Comparison of ENCODE assay signal across 7 mouse cellular contexts in genomic region chr5:30909300-30909659, GRCm38 (mm10). TPM values are rescaled to one million over a fixed set of nuclear protein-coding genes. Genes with fewer than 3 reads are reported as not detected.
A peak's percentile ranks its signal among the peaks of the same experiment; 100 is the strongest.
DNase-seq lines count a peak whose midpoint lies in the region; ATAC-seq lines count a peak whose summit lies in the region.

No protein-coding gene starts in this region.

- H3K4me3 ChIP-seq in brown adipose tissue, adult 24 weeks (ENCODE audit: insufficient read depth, low read depth, low read length): no peak overlapping the region
- H3K4me3 ChIP-seq in intestine, embryonic 14.5 days (ENCODE audit: low read depth, low read length): no peak overlapping the region
- no peak overlapping the region for H3K4me3 ChIP-seq in limb, embryonic 13.5 days

- no peak overlapping the region for H3K9ac ChIP-seq in intestine, embryonic 14.5 days (ENCODE audit: low read length)
- peak overlapping the region; percentile 80; the same call in 1 of the 2 replicates for H3K9ac ChIP-seq in limb, embryonic 13.5 days

- H3K27ac ChIP-seq in brown adipose tissue, adult 24 weeks (replicated peaks; ENCODE audit: low read depth, low read length): peak overlapping the region; percentile 76
- peak overlapping the region; percentile 100 for H3K27ac ChIP-seq in intestine, embryonic 14.5 days (ENCODE audit: low read depth)
- peak overlapping the region; percentile 96 for H3K27ac ChIP-seq in limb, embryonic 13.5 days

- DNase-seq in embryo, embryonic 10.5 days (ENCODE audit: low spot score): peak; percentile 49
- DNase-seq in intestine, embryonic 14.5 days (ENCODE audit: low spot score): no peak
- DNase-seq in spleen, adult 18-20 months: no peak
- DNase-seq in cerebellum, adult 9-10 months: no peak
- DNase-seq in T-cell, adult 2 months (ENCODE audit: low spot score): no peak

- peaks cover 42% of the 10 kb centered on the region for H3K4me1 ChIP-seq in brown adipose tissue, adult 24 weeks (ENCODE audit: control insufficient read depth, insufficient read depth, insufficient read length, low read length)
- H3K4me1 ChIP-seq in intestine, embryonic 14.5 days (replicated peaks; ENCODE audit: control insufficient read depth, insufficient read depth, low read length): peaks cover 52% of the 10 kb centered on the region
- peaks cover 80% of the 10 kb centered on the region for H3K4me1 ChIP-seq in limb, embryonic 13.5 days

- peaks cover 20% of the 10 kb centered on the region for H3K36me3 ChIP-seq in intestine, embryonic 14.5 days (ENCODE audit: control insufficient read depth, insufficient read depth, low read length)
- H3K36me3 ChIP-seq in limb, embryonic 13.5 days: peaks cover 20% of the 10 kb centered on the region

- H3K9me3 ChIP-seq in intestine, embryonic 14.5 days (ENCODE audit: control insufficient read depth, low read length): no peaks in the 10 kb centered on the region
- H3K9me3 ChIP-seq in limb, embryonic 13.5 days: no peaks in the 10 kb centered on the region

- peak overlapping the region; percentile 94 for H3K4me2 ChIP-seq in intestine, embryonic 14.5 days (ENCODE audit: low read length)
- peak overlapping the region; percentile 96 for H3K4me2 ChIP-seq in limb, embryonic 13.5 days (replicated peaks)

- 13% methylated on average over 7 of the region's 7 CpGs for WGBS in intestine, embryonic 14.5 days
- WGBS in limb, embryonic 13.5 days: 20% methylated on average over 7 of the region's 7 CpGs

- ATAC-seq in intestine, embryonic 14.5 days (replicated peaks; ENCODE audit: low FRiP score, low TSS enrichment, low read depth): no peak
- ATAC-seq in limb, embryonic 13.5 days (ENCODE audit: low FRiP score, low read depth): no peak

- no peaks in the 10 kb centered on the region for H3K27me3 ChIP-seq in intestine, embryonic 14.5 days (replicated peaks; ENCODE audit: control insufficient read depth, insufficient read depth, low read length)
- no peaks in the 10 kb centered on the region for H3K27me3 ChIP-seq in limb, embryonic 13.5 days

RNA-seq across cellular contexts. Expression of gene Ost4, which starts 1.7 kb away (rescaled TPM):
- polyA plus RNA-seq in brown adipose tissue, adult 24 weeks (2012; ENCODE audit: insufficient read depth, insufficient read length, missing spikeins): 357 and 467 TPM in 2 replicates
- polyA plus RNA-seq in intestine, embryonic 14.5 days (2014; fragmentation: Nextera tagmentation; extraction: Ambion mirVana): 482 and 490 TPM in 2 replicates
- polyA plus RNA-seq in limb, embryonic 13.5 days (2015; fragmentation: Nextera tagmentation; extraction: Ambion mirVana): 408 and 424 TPM in 2 replicates

RNA-seq across cellular contexts. Expression of gene Emilin1, which starts 3.9 kb away (rescaled TPM):
- 2.4 and 3.6 TPM in 2 replicates for polyA plus RNA-seq in brown adipose tissue, adult 24 weeks (2012; ENCODE audit: insufficient read depth, insufficient read length, missing spikeins)
- polyA plus RNA-seq in intestine, embryonic 14.5 days (2014; fragmentation: Nextera tagmentation; extraction: Ambion mirVana): 187 and 209 TPM in 2 replicates
- polyA plus RNA-seq in limb, embryonic 13.5 days (2015; fragmentation: Nextera tagmentation; extraction: Ambion mirVana): 279 and 281 TPM in 2 replicates

RNA-seq across cellular contexts. Expression of gene Khk, which starts 12.0 kb away (rescaled TPM):
- polyA plus RNA-seq in brown adipose tissue, adult 24 weeks (2012; ENCODE audit: insufficient read depth, insufficient read length, missing spikeins): 27.8 and 28.8 TPM in 2 replicates
- 21.6 and 21.9 TPM in 2 replicates for polyA plus RNA-seq in intestine, embryonic 14.5 days (2014; fragmentation: Nextera tagmentation; extraction: Ambion mirVana)
- polyA plus RNA-seq in limb, embryonic 13.5 days (2015; fragmentation: Nextera tagmentation; extraction: Ambion mirVana): 20.0 and 22.6 TPM in 2 replicates

RNA-seq across cellular contexts. Expression of gene Agbl5, which starts 20.8 kb away (rescaled TPM):
- 1.7 and 2.9 TPM in 2 replicates for polyA plus RNA-seq in brown adipose tissue, adult 24 weeks (2012; ENCODE audit: insufficient read depth, insufficient read length, missing spikeins)
- polyA plus RNA-seq in intestine, embryonic 14.5 days (2014; fragmentation: Nextera tagmentation; extraction: Ambion mirVana): 25.4 and 26.4 TPM in 2 replicates
- polyA plus RNA-seq in limb, embryonic 13.5 days (2015; fragmentation: Nextera tagmentation; extraction: Ambion mirVana): 32.5 and 34.0 TPM in 2 replicates

RNA-seq across cellular contexts. Expression of gene Cgref1, which starts 36.1 kb away (rescaled TPM):
- polyA plus RNA-seq in brown adipose tissue, adult 24 weeks (2012; ENCODE audit: insufficient read depth, insufficient read length, missing spikeins): 1.0 TPM in 1 of 2 replicates, not detected in the other
- 10.3 and 14.2 TPM in 2 replicates for polyA plus RNA-seq in intestine, embryonic 14.5 days (2014; fragmentation: Nextera tagmentation; extraction: Ambion mirVana)
- polyA plus RNA-seq in limb, embryonic 13.5 days (2015; fragmentation: Nextera tagmentation; extraction: Ambion mirVana): 7.6 and 8.7 TPM in 2 replicates

Comparison
In these comparisons a context has a peak if more than half of its experiments do, and no peak if none do; other contexts are left out.
1. RNA of gene Emilin1, which starts 3.9 kb away (polyA plus RNA-seq): 279 to 281 TPM in limb, embryonic 13.5 days and 187 to 209 TPM in intestine, embryonic 14.5 days; 2.4 to 3.6 TPM in brown adipose tissue, adult 24 weeks; every median in the first group is over 10 times any median in the second.
2. Peak in every context shown above with its lines, with median percentiles within 50 percentile points of each other: H3K27ac ChIP-seq.